Mouse (Mus musculus) thymus, adult 18-20 months (tissue): ENCODE data around the gene Olfr270.

Experiments
- DNase-seq, 2 experiments: peaks; one replicate each; pipeline ENCODE4 v3.0.0; 2022; ENCODE audit warnings: mixed read lengths in 2 of 2

Olfr270 gene

DNA sequence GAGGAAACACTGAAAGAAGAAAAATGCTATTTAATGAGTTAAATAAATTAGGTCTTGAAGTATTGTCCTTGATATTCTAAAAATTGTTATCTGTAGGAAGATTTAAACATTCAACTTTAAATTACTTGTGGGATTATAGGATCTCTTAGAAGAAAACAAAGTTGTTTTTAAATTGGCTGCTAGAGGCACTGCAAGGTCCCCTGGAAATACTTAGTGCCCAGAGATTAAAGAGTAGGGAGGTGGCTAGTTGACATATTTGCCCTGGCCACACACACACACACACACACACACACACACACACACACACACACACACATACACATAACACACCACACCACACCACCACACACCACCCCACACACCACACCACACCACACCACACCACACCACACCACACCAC, at the start of gene Olfr270:
TSS of gene Olfr270 (plus strand) at position 301 of the 400 bp plus-strand sequence.
- no peak for DNase-seq

DNA sequence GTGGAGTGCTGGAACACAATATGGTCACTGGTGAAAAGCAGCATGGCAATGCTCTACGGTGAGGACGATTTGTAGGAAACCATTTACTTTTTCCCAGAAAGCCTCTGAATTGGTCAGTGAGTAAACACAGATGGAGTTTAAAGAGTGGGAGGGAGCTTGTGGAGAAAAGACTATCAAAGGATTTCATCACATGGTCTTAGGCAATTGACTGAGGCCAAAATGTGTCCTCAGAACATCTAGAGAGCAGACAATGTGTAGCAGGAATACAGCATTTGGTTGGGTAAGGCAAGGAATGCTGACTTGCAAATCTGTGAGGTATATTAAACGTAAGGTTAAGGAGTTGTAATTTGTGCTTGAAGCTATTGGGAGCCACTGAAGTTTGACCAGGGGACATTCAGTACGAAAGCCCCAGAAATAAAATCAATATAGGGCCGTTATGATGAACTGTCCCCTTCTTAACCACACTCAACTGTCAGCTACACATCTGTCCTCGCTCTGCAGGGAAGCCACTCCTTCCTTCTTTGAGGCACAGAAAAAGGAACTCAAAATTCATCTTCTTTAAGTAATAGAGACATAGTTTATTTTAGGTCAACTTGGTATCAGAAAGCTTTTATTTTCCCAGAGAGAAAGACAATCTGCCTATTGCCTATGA, 47.6 kb upstream of the Olfr270 start:
- no peak for DNase-seq

DNA sequence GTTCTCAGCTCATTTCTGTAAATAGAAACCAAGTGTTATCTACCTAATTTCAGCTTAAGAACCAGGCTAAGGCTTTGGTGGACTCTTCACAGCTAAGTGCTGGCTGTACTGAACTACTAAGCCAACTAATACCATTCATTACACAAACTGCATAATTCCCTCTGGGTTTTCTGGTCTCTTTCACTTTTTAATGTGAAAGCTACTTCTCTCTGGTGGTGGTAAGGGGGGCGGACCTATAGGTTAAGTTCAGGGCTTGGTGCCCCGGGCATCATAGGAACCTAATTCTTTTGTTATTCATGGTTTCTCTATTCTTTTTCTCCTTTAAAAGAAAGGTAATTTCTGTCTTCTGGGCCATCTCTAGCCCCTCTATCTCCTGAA, 47.0 kb upstream of the Olfr270 start:
- no peak for DNase-seq

DNA sequence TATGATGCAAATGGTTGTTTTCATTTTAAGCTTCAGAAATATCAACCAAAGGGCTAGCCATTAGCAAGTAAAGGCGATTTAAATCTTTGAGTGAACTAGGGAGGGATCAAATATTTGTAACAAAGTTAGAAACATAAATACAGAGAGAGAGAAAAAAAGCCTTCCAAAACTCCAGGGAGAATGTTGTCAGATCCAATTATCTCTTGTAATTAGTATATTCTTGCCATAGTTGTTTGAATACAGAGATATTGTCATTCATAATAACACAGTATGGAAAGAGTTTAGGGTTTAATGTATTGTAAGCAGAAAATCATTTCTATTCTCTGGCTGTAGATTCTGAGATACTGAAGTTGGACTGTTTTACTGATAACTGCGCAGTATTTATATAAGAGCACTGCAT, 45.3 kb upstream of the Olfr270 start, which contains the start of gene Olfr272:
TSS of gene Olfr272 (minus strand) at position 101 of the 400 bp plus-strand sequence.
- no peak for DNase-seq

DNA sequence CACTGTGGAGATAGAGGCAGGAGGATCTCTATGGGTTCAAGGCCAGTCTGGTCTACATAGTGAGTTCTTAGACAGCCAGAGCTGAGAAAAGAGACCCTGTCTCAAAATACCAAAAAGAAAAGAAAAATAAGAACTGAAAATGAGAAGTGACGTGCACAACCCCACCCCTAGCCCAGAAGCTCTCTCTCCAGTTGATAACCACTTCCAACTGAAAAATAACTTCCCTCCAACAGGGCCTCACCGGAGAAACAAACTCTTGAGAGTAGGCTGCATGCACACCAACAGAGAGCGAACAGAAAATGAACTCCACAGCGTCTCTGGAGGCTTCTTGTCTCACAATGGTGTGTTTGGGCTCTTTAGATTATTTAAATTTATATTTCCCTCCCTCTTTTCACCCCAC, 33.9 kb upstream of the Olfr270 start:
- DNase-seq = no peak

DNA sequence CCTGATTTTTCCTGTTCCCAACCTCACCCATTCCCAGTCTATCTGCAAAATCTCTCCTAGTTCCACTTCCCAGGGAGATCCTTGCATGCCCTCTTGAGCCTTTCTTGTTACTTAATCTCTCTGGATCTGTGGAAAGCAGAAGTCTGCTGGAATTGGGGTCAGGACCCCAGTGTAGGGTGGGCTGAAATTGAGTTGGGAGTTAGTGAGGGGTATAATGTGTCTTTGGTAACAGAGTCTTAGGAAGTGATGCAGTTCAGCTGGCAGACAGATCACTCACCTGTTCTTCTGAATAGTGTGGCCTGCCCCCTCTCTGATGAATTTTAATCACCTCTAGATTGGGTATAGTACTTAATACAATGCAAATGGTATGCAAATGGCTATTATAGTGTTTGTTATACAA, 17.7 kb upstream of the Olfr270 start:
- DNase-seq = no peak

DNA sequence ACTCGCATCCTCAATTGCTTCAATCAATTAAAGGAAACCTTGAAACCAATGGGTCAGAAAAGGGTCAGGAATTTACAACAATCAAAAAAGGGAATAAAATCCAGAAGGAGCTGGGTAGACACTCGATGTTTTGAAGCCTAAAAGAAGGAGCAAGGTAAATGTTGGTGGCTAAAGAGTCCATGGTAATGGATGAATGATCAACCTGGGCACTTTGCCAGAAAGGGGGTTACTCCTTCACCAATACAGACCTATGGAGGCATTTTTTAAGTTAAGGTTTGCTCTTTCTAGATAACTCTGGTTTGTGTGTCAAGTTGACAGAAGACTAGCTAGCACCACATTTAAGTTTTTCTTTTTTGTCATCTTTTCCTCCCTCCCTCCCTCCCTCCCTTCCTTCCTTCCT, 15.3 kb upstream of the Olfr270 start:
- no peak for DNase-seq

DNA sequence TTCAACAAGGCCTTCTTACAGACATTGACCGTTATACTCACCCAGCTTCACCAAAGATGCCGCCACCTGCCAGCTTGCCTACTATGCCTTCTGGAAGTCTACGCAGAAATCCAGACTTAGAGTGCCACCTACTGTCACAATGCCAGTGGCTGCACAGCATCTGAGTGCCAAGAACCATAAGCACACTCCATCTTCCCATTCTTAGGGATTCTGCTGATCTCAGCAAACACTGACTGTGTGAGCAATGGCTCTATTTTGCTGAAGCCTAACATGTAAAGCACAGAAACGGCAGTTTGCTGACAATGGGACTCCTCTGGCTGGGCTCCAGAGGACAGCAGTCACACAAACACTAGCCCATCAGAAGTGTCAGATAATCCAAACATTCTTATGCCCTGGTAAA, 5.7 kb upstream of the Olfr270 start:
- no peak for DNase-seq

DNA sequence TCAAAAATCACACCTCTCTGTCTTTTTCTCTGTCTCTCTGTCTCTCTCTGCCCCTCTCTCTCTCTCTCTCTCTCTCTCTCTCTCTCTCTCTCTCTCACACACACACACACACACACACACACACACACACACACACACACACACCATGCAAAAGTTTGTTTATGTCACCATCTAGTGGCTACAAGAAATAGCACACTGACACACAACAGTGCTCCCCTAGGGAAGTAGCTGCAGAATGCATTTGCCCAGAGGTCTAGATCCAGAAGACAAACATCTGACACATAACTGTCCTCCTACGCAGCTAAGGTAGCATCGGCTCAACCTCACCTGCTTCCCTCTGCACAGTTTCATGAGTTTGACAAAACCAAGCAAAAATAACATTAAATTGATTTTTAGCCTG, 20.9 kb downstream of the Olfr270 start:
- DNase-seq = no peak

DNA sequence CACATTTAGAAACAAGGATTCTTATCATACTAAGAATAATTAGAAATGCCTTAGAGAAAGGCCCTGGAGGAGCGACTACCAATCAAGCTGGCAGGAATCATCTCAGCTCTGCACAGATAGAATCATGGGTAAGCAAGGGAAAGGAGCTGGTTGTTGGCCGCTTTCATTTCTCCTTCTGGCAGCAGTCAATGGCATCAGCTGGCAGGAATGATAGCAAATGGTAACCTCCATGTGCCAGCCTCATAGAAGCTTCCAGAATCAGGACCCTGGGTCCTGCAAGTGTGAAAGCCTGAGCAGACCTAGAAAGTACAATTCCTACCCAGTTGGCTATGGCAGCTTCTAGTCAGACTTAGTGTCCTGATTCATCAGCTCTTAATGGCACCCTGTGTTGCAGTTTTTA, 21.9 kb downstream of the Olfr270 start:
- DNase-seq = no peak

DNA sequence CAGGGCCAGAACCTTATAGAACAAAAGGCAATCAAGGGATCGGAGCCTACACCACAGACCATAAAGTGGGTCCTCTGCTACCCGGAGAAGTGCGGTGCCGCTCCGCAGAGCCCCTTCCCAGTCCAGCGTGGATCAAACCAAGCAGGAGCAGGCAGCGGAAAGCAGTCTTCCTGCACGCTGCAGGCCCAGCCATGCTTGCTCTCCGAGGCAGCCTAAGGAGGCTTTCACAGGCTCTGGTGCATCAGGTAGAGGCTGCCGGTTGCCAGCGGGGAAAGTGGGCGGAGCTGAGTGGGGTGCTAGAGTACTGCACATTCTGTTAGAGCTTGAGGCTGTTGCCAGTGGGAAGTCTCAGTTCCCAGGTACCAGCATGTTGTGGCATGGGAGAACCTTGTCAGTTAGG, 24.9 kb downstream of the Olfr270 start, which contains the start of gene Nipsnap3a:
TSS of gene Nipsnap3a (plus strand) at position 25 of the 400 bp plus-strand sequence.
- no peak for DNase-seq

DNA sequence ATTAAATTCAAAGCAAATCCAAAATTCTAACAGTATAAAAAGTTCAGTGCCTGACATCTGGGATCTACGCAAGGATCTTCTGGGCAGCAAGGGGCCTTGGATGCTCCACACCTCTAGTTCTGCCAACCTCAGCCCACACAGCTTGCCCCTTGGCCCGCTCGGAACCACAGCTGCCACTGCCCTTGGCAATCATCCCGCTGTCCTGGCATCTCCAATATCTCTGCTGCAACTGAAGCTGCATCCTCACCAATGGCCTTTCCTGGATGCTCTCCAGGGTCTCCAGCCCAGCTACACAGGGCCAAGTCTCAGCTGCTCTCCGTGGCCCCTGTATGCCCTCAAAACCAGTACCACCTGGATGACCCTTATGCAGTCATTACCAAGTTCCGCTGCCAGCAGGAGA, 35.1 kb downstream of the Olfr270 start:
- no peak for DNase-seq

DNA sequence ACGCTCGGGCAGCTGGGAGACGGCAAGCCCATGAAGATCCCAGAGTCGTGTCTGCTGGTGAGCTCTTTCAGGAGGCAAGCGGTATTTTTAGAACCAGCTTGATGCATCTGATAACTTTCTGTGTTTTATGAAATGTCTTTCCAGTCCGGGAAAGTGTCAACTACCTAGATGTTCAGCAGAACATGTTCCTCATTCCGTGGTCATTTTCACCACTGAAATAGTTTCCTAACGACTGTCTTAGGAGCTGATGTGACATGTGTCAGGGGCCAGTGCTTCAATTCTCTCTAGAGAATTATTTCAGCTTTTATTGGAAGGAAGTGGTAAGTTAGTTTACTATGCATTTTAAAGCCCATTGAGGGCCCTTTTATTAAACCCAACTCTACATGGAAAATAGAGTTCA, 35.8 kb downstream of the Olfr270 start:
- no peak for DNase-seq

DNA sequence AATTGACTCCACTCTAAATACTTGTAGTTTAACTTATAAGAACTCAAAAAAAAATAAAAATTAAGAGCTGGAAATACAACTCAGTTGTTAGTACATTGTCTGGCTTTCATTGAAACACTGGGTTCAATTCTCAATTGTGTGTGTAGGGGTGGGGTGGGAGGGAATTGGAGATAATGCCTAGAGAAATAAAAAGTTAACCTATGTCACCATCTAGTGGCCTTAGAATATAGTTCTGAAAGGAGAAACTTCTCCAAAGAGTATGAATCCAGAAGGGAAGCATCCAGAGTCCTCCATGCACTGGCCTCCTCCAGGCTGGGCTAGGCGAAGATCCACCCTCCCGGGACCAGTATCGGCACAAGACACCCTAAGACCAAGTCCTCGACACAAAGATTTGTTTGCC, 44.8 kb downstream of the Olfr270 start:
- no peak for DNase-seq

DNA sequence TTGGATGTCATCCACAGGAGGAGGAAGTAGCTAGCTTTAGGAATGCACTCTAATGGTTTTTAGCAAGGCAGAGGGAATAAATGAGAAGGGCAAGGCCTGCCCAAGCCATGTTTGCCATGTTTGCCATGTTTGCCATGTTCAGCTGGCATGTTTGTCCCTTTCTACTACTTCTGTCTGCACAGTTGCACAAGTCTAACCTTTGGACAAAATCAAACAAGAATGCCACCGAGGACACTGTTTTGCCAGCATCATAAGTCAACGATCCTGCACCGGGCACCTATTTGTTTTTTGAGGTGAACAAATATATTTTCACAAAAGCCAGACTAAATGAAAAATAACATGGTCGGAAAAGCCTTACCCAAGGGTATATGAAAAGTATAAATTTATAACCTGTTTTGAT, 45.5 kb downstream of the Olfr270 start:
- no peak for DNase-seq

DNA sequence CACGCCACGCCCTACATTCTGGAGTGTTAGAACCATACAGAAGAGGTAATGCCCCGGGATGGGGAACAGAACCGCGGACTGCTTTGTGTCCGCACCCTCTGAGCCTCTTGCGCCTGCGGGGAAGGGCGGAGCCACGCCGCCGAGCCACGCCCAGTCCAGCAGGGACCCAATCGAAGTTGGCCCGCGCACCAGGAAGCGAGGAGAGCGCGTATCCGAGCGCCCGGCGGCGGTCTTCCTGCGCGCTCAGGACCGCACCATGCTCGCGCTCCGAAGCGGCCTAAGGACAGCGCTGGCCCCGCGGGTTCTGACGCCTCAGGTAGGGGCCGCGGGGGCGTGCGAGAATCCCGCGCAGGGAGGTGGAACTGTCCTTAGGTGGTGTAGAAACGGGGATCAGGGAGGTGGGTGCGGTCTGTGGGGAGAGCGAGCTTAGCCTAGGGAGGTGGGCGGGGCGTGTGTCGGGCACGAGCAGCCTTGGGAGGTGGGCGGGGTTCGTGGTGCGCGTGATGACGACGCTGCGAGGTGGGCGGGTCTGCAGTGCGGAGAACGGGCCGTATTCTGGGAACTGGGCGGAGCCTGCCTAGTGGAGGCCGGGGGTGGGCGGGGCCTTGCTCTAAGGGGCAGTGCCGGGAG, 47.5 kb downstream of the Olfr270 start, which contains the start of gene Nipsnap3b:
TSS of gene Nipsnap3b (plus strand) at position 149 of the 630 bp plus-strand sequence.
- DNase-seq = peak; percentile 86 to 89

DNA sequence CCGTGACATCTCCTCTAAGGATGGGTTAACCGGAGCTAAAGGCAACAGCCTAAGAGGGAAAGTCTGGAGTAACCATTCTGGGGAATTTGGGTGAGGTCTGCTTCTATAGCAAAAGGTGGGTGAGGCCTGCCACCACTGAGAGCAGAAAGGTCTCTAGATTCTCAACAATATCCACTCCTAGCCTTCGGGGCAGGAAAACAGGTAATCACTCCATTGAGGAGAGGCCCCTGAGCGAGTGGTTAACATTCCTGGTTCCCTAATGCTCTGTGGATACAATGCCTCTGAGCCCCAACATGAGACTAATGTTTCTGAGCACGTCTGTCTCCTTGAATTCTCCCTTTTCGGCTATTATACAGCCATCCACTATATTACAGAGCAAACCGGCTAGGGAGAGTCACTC, 50.1 kb downstream of the Olfr270 start:
- DNase-seq = no peak

DNA sequence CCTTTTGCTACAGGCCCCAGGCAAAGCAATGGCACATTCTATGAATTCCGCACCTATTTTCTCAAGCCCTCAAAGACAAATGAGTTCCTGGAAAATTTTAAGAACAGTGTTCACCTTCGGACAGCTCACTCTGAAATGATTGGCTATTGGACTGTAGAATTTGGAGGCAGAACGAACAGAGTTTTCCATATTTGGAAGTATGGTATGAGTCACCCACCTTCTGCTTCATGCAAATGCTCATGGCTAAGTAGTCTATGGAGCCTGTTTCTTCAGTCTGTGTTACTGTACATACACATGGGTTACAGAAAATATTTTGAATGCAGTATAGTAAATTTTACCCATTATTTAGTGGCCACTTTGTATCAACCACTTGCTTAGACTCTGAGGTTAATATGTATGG, 50.7 kb downstream of the Olfr270 start:
- DNase-seq = no peak

DNA sequence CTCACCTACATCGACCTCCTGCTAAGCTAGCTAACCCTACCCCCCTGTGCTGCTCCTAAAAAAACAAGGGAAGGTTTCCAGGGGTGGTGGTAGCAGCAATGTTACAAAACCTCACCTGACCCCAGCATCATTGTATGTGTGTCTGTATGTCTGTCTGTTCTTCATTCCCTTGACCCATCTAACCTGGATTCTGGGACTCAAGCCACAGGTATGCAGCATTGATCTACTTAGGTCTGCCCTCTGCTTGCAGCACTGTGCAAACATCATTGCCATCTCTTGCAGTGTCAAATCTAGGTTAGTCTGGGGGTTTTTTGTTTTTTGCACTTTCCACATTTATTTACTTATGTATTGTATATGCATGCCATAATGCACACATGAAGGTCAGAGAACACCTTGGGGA, 54.0 kb downstream of the Olfr270 start:
- DNase-seq = no peak
